Mouse (Mus musculus) embryonic facial prominence, embryonic 10.5 days (tissue): ENCODE results near the gene Syt9. TPM values are rescaled to one million over a fixed set of nuclear protein-coding genes. Genes with fewer than 3 reads are reported as not detected.

Source experiments
- DNase-seq: peaks from one replicate; pipeline ENCODE4 v3.0.0-alpha.2; 2017; ENCODE audit warnings: low spot score
- H3K27ac ChIP-seq: fragments of 300-500 bp; sonication (generic); replicated peaks from 2 replicates; pipeline ENCODE4 v1.5.1; 2016; ENCODE audit warnings: mild to moderate bottlenecking
- H3K27me3 ChIP-seq: fragments of 300-500 bp; sonication (generic); replicated peaks from 2 replicates; pipeline ENCODE4 v1.6.1; 2016; ENCODE audit warnings: low read depth, mild to moderate bottlenecking; ENCODE audit not compliant: poor library complexity, severe bottlenecking
- H3K36me3 ChIP-seq: fragments of 300-500 bp; sonication (generic); replicated peaks from 2 replicates; pipeline ENCODE4 v1.6.1; 2016; ENCODE audit warnings: mild to moderate bottlenecking, moderate library complexity
- H3K4me1 ChIP-seq: fragments of 300-500 bp; sonication (generic); 2 replicates; pipeline ENCODE4 v1.6.1; 2016
- H3K4me3 ChIP-seq: fragments of 300-500 bp; sonication (generic); 2 replicates; pipeline ENCODE4 v1.5.1; 2016; ENCODE audit warnings: mild to moderate bottlenecking, moderate library complexity
- H3K9me3 ChIP-seq: fragments of 300-500 bp; sonication (generic); 2 replicates; pipeline ENCODE4 v1.6.1; 2016; ENCODE audit warnings: mild to moderate bottlenecking
- WGBS: fragments of 180-500 bp; shearing (Covaris S2); methylation state at CpG from one replicate; pipeline ENCODE4 v1.1.7; 2016; 5-methylcytosine and 5-hydroxymethylcytosine counted together
- polyA plus RNA-seq: library from polyadenylated mRNA; unstranded; fragments of >200 nt; fragmentation: Nextera tagmentation; extraction: Ambion mirVana; gene quantifications from 2 replicates; pipeline ENCODE4 v1.2.1, GENCODE M21; 2016

The Syt9 gene
- 2.2 and 2.8 TPM in 2 replicates for polyA plus RNA-seq

DNA sequence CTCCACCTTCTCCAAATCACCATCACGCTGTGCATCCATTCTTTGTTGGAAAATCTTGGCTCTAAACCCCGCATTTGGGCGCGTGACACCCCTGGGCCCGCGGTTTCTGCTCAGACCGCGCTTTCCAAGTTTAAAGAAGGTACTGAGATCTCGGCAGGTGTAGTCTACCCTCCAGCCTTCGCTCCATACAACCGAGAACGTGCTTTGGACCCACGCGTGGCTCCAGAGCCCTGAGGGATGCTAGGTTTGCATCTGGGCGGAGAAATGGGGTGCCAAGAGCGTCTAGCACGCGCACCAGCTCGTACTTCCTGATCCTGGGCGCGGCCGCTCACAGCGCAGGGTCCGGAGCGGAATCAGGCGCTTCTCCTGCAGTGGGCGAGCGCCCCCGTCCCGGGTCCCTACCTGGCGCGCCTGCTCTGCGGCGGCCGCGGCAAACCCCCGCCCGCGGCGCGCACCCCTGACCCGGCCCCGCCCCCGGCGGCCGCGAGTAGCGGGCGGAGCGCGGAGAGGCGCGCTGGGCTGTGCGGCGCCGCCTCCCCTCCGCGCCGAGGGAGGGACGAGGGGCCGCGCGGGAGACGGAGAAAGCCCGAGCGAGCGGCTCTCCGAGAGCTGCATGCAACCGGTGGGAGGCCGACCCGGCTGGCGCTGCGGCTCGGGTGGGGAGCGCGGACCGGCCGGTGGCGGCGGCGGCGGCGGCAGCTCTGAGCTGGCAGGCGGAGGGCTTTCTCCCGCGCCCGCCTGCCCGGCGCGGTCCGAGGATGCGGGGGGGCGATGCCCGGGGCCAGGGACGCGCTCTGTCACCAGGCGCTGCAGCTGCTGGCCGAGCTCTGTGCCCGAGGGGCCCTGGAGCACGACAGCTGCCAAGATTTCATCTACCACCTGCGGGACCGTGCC is at the start of gene Syt9:
TSS of gene Syt9 (plus strand) at position 497 of the 894 bp plus-strand sequence.
- H3K27ac ChIP-seq, result peak within 1 kb of the TSS; percentile 78
- peaks cover 7% of the 10 kb centered on the region for H3K4me1 ChIP-seq
- H3K36me3 ChIP-seq, result no peaks in the 10 kb centered on the region
- WGBS, result under 1% methylated on average over 101 of the region's 102 CpGs
- no peaks in the 10 kb centered on the region for H3K9me3 ChIP-seq
- peaks cover 69% of the 10 kb centered on the region for H3K27me3 ChIP-seq
- DNase-seq, result peak; percentile 75
- peak within 1 kb of the TSS; percentile 78 for H3K4me3 ChIP-seq

DNA sequence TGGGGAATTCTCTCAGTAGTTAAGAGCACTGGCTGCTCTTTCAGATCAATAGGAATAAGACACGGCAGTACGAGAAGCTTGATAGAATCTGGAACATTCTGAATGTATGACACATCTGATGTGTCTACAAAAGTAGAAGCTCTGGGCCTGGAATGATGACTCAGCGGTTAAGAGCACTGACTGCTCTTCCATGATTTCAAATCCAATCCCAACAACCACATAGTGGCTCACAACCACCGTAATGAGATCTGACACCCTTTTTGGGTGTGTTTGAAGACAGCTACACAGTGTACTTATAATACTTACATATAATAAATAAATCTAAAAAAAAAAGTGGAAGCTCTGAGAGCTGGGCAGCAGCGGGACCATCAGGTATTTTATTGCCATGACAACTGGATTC is 31.5 kb upstream of the Syt9 start:
- Histone ChIP-seq H3K36me3 (no peaks in the 10 kb centered on the region), H3K9me3 (no peaks in the 10 kb centered on the region), H3K4me3 (no peak overlapping the region), H3K27me3 (no peaks in the 10 kb centered on the region), H3K4me1 (no peaks in the 10 kb centered on the region), H3K27ac (no peak overlapping the region)
- DNase-seq, result no peak
- WGBS, result 85% methylated on average over 5 of the region's 5 CpGs

DNA sequence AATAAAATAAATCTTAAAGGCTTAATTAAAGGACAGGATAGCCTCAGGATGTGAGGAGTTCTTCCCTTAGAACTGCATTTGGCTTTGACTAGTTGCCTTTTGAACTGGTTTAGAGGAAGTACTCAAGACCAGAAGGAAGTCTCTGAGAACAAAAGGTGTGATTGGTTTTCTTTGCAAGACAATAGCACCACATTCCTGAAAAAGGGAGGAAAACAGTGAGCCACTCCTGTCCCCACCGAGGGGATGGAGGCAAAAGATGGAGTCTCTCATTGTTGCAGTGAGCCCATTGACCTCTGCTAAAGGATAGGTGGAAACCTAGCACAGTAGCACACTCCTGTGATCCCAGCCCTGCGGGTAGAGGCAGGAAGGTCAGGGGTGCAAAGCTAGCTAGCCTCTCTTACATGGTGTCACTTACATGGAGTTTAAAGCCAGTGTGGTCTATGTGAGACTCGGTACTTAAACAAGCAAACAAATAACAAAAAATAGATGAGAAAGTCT is 30.9 kb upstream of the Syt9 start:
- H3K4me3 ChIP-seq, result no peak overlapping the region
- H3K27ac ChIP-seq, result no peak overlapping the region
- 56% methylated on average over 3 of the region's 3 CpGs for WGBS
- H3K9me3 ChIP-seq, result no peaks in the 10 kb centered on the region
- DNase-seq, result no peak
- no peaks in the 10 kb centered on the region for H3K36me3 ChIP-seq
- H3K4me1 ChIP-seq, result no peaks in the 10 kb centered on the region
- H3K27me3 ChIP-seq, result no peaks in the 10 kb centered on the region

DNA sequence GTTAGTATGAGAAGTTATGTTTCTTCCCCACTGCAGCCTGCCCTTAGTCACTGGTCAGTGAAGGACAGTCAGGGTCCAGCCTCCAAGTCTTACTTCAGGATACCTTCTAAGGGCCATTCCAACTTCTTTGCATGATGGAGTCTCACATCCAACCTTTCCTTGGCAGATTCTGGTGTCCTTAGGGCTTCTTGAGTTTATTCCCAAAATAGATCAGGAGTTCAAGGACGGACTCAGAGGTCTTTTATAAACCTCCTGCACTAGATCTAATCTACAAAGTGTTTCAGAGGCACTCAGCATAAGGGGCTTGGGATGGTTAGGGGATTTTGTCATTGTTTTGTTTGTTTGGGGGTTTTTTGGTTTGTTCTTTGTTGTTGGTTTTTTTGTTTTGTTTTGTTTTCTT is 30.3 kb upstream of the Syt9 start:
- no peaks in the 10 kb centered on the region for H3K27me3 ChIP-seq
- H3K4me3 ChIP-seq, result no peak overlapping the region
- no peaks in the 10 kb centered on the region for H3K9me3 ChIP-seq
- WGBS, result 75% methylated on average over 1 of the region's 1 CpGs
- DNase-seq, result no peak
- H3K4me1 ChIP-seq, result no peaks in the 10 kb centered on the region
- H3K27ac ChIP-seq, result no peak overlapping the region
- H3K36me3 ChIP-seq, result no peaks in the 10 kb centered on the region

DNA sequence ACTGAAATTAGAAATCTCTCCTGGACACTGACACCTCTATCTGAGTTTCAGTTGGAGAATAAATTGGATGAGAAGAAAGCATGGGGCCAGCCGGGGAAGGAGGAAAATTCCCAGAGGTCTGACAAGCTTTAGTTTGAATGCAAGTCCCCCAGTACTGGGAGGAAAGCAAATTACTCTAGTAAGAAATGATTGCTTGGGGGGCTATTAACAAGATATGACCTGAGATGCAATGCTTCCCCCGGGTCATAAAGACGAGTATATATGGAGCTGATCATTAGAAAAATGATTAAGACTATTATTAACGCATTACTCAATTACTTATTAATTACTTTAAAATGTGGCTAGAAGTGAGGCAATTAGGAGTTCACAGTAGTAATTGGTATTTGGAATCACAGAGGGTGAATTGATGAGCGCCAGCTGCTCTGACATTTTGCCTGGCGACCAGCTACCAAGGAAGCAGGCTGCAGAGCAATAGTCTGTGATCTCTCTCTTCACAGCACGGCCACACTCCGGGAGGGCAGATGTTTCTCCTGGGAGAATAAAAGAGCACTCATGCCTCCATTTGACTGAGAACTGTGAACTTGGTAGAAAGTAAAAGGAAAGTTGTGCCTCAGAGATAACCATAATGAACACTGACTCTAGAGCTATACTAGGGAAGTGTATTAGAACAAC is 28.9 kb upstream of the Syt9 start:
- Histone ChIP-seq H3K4me1 (no peaks in the 10 kb centered on the region), H3K9me3 (no peaks in the 10 kb centered on the region), H3K27ac (no peak overlapping the region), H3K36me3 (no peaks in the 10 kb centered on the region), H3K27me3 (no peaks in the 10 kb centered on the region), H3K4me3 (no peak overlapping the region)
- WGBS, result 67% methylated on average over 8 of the region's 8 CpGs
- DNase-seq, result no peak

DNA sequence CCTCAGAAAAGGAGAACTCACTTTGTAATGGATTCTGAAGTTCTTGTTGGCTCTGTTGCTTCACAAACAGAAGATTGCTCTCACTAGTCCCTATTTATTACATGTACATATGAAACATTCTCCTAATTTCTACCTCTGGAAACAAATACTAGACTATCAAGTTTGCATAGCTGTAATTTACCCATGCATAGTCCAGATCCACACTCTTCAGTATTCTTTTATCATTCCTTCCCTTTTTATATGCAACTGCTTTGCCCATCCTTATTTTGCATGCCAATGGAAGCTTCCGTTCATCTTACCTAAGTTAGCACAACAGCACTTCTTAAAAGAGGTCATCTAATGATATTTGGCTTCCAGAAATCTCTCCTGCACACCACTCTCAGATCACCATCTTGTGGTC is 21.3 kb upstream of the Syt9 start:
- no peaks in the 10 kb centered on the region for H3K4me1 ChIP-seq
- no peak overlapping the region for H3K4me3 ChIP-seq
- H3K27ac ChIP-seq, result no peak overlapping the region
- no peaks in the 10 kb centered on the region for H3K9me3 ChIP-seq
- H3K36me3 ChIP-seq, result no peaks in the 10 kb centered on the region
- no peaks in the 10 kb centered on the region for H3K27me3 ChIP-seq
- 72% methylated on average over 1 of the region's 1 CpGs for WGBS
- no peak for DNase-seq

DNA sequence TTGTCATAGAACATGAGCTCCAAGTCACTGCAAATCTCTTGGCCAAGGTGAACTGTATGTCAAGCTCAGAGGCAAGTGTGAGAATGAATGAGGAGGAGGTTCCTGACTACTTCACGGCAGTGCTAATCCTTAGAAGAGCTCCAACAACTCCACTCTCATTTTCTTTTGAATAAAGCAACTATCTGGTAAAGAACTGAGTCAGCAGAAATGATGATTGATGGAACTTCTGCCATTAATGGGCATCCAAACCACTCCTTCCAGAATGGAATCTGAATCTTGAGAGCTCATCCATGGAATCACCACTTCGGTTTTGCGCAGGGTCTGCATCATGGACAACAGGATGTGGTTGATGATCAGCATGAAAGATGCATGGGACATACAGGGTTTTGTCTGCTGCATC is 8.4 kb upstream of the Syt9 start:
- H3K27me3 ChIP-seq, result 0 out of 2 replicates have a peak, but pooled peaks cover 1% of the 10 kb centered on the region
- no peak overlapping the region for H3K27ac ChIP-seq
- H3K4me3 ChIP-seq, result no peak overlapping the region
- H3K9me3 ChIP-seq, result no peaks in the 10 kb centered on the region
- H3K36me3 ChIP-seq, result no peaks in the 10 kb centered on the region
- WGBS, result 86% methylated on average over 3 of the region's 3 CpGs
- no peak for DNase-seq
- H3K4me1 ChIP-seq, result no peaks in the 10 kb centered on the region

DNA sequence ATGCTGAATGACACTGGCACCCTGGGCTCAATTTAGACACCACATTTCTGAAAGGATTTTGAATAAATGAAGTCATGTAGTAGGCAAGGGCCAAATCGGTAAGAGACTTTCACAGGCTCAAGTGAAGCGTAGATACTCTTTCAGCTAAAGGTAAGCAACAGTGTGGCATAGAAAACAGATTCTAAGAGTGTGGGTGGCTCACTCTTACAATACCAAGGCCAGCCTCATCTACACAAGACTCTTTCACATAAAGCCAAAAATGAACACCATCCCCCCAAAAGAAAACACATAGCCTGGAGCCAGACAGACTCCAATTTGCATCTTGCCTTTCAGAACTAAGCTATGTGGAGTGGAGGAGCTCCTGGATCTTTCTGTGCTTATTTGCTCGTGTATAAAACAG is 7.9 kb upstream of the Syt9 start:
- Histone ChIP-seq H3K9me3 (no peaks in the 10 kb centered on the region), H3K27ac (no peak overlapping the region), H3K4me1 (no peaks in the 10 kb centered on the region), H3K4me3 (no peak overlapping the region), H3K36me3 (no peaks in the 10 kb centered on the region), H3K27me3 (0 out of 2 replicates have a peak, but pooled peaks cover 6% of the 10 kb centered on the region)
- 85% methylated on average over 3 of the region's 3 CpGs for WGBS
- no peak for DNase-seq

DNA sequence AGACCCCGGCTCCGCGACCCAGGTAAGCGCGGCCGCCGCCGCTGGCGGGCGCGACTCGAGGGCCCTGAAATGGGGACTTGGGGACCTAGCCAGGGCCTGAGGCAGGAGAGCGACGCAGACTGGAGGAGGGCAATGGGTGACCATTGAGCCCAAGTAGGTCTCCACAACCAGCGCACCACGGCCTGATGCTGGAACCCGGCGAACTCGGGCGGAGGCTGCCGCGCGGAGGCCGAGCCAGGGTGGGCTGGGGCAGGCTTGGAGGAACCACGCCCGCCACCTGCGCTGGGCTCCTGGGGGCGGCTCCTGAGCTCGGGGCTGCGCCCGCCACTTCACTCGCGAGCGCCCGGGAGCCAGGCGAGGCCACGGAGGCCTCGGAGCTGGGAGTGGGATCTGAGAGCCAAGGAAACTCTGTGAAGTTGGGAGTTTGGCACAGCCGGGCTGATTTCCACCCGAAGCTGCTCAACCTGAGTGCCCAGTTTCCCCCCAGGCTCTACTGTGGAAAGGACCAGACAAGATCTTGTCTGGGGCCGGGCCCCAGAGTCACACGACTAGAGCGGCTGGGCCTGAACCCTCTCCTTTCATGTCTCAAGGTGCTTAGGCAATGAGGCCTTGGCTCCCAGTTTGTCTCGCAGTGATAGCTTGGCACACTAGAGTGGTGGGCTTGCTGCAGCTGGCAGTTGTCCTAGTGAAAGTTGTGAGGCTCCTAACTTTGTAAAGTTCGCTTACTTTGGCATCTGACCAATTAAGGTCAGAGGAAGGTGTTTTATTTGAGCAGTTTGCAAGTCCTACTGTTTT is 795 bp downstream of the Syt9 start:
- peaks cover 69% of the 10 kb centered on the region for H3K27me3 ChIP-seq
- H3K36me3 ChIP-seq, result no peaks in the 10 kb centered on the region
- H3K4me1 ChIP-seq, result peaks cover 7% of the 10 kb centered on the region
- peak; percentile 56 for DNase-seq
- H3K4me3 ChIP-seq, result peak overlapping the region; percentile 78
- 4% methylated on average over 45 of the region's 45 CpGs for WGBS
- no peaks in the 10 kb centered on the region for H3K9me3 ChIP-seq
- H3K27ac ChIP-seq, result peak overlapping the region; percentile 78

DNA sequence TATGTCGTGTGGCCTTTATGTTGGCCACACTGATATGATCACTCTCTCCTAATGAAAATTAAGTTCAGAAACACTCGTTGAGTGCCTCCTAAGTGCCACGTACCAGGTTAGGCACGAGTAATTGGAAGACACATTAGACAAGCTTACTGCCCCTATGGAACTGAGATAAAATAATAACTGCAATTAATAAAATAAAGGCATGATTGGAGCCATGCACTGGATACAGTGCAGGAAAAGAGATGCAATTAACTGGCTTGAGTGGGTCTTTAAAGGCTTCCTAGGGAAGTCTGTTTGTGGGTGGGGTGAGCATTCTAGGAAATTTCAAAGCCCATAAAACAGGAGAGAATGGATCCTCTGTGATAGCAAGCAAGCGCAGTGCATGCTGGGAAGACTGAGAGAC is 10.0 kb downstream of the Syt9 start:
- WGBS, result 89% methylated on average over 5 of the region's 5 CpGs
- no peak overlapping the region for H3K4me3 ChIP-seq
- no peaks in the 10 kb centered on the region for H3K9me3 ChIP-seq
- H3K27ac ChIP-seq, result no peak overlapping the region
- H3K36me3 ChIP-seq, result no peaks in the 10 kb centered on the region
- no peak for DNase-seq
- no peaks in the 10 kb centered on the region for H3K4me1 ChIP-seq
- no peaks in the 10 kb centered on the region for H3K27me3 ChIP-seq

DNA sequence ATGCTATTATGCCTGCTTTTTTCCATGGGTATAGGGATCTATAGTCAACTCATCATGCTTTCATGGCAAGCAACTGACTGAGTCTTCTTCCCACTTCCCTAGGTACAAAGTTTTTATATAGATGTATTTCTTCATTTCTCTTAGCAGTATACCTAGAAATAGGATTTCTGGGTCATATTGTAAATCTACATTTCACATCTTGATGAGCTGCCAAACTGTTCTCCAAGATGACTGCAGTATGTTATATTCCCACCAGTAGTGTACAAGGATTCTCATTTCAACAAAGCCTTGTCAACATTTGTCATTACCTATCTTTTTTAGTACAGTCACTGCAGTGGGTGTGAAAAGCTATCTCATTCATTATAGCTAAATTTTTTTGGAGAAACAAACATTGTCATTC is 19.1 kb downstream of the Syt9 start:
- Histone ChIP-seq H3K36me3 (no peaks in the 10 kb centered on the region), H3K9me3 (no peaks in the 10 kb centered on the region), H3K4me1 (no peaks in the 10 kb centered on the region), H3K27ac (no peak overlapping the region), H3K27me3 (no peaks in the 10 kb centered on the region), H3K4me3 (no peak overlapping the region)
- no peak for DNase-seq

DNA sequence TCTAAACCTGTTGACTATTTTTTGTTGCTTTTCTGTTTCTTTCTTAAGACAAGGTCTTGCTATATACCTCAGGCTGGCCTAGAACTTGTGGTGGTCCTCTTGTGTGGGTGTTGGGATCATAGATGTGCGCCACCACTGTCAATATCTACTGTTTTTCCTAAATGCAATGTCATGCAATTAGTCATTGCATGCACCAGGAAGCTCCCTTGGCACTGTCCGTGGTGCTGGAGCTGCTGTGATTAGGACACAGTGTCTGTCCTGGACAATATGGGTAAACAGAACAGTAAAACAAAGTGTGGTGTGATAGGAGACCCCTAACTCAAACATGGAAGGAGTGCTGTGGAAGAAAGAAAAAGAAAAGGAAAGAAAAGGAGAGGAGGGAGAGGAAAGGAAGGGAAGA is 22.2 kb downstream of the Syt9 start:
- Histone ChIP-seq H3K4me3 (no peak overlapping the region), H3K27ac (no peak overlapping the region), H3K4me1 (no peaks in the 10 kb centered on the region), H3K9me3 (no peaks in the 10 kb centered on the region), H3K27me3 (no peaks in the 10 kb centered on the region), H3K36me3 (no peaks in the 10 kb centered on the region)
- 67% methylated on average over 2 of the region's 2 CpGs for WGBS
- DNase-seq, result peak; percentile 58
